Mouse (Mus musculus) adrenal gland, postnatal 14 days (tissue): Measurements from ENCODE around the gene Abcd4. TPM values are rescaled to one million over a fixed set of nuclear protein-coding genes. Genes with fewer than 3 reads are reported as not detected.

ENCODE experiments used
- DNase-seq: peaks from one replicate; pipeline ENCODE4 v3.0.0; 2021; ENCODE audit warnings: mixed read lengths
- long read RNA-seq, 2 experiments: library from polyadenylated mRNA; stranded (forward); transcript quantifications; one replicate each; pipeline ENCODE4 v2.0.0; 2021
- total RNA-seq: library from RNA; stranded (reverse); gene quantifications from 2 replicates; pipeline ENCODE4 v1.2.3, GENCODE M21; 2021

Gene Abcd4
- 10.7 and 13.2 TPM in 2 replicates for total RNA-seq
- long read RNA-seq, experiment 1, transcript Abcd4-201 (19 exons, 2,309 nt) = major isoform, 6 of 18 reads
- long read RNA-seq, experiment 1, partial matches to known transcripts = 3 of 18 reads
- long read RNA-seq, experiment 1, other reads (novel, unspliced or antisense) = 9 of 18 reads
- long read RNA-seq, experiment 2, partial matches to known transcripts = 1 of 12 reads
- long read RNA-seq, experiment 2, other reads (novel, unspliced or antisense) = 8 of 12 reads

GRCm38 (mm10) chr12:84616977-84617630 lies at the start of gene Abcd4:
Gene Abcd4, minus strand, starts transcription at chr12:84617413.
- peak; percentile 96 for DNase-seq

GRCm38 (mm10) chr12:84653912-84654311 lies 36.7 kb upstream of the Abcd4 start:
- DNase-seq = peak; percentile 73

- DNase-seq = peak; percentile 50
Measured at GRCm38 (mm10) chr12:84650234-84650633, 33.0 kb upstream of the Abcd4 start.

- no peak for DNase-seq
Measured at GRCm38 (mm10) chr12:84640654-84641053, 23.4 kb upstream of the Abcd4 start, which contains the start of gene Vrtn. Gene Vrtn, plus strand, starts transcription at chr12:84641019.

GRCm38 (mm10) chr12:84640253-84640652 lies 23.0 kb upstream of the Abcd4 start:
- no peak for DNase-seq

- DNase-seq = no peak
Measured at GRCm38 (mm10) chr12:84631867-84632266, 14.7 kb upstream of the Abcd4 start.

GRCm38 (mm10) chr12:84625116-84625515 lies 7.9 kb upstream of the Abcd4 start:
- no peak for DNase-seq

GRCm38 (mm10) chr12:84624601-84625000 lies 7.4 kb upstream of the Abcd4 start:
- DNase-seq = no peak

- no peak for DNase-seq
Measured at GRCm38 (mm10) chr12:84620975-84621374, 3.8 kb upstream of the Abcd4 start.

GRCm38 (mm10) chr12:84617663-84618062 lies 450 bp upstream of the Abcd4 start:
- DNase-seq = peak; percentile 26

- peak; percentile 70 for DNase-seq
Measured at GRCm38 (mm10) chr12:84614524-84614923, 2.7 kb downstream of the Abcd4 start.

- no peak for DNase-seq
Measured at GRCm38 (mm10) chr12:84614001-84614400, 3.2 kb downstream of the Abcd4 start.

GRCm38 (mm10) chr12:84612518-84612917 lies 4.7 kb downstream of the Abcd4 start:
- no peak for DNase-seq

GRCm38 (mm10) chr12:84611718-84612117 lies 5.5 kb downstream of the Abcd4 start:
- no peak for DNase-seq

GRCm38 (mm10) chr12:84605860-84606259 lies 11.4 kb downstream of the Abcd4 start:
- DNase-seq = peak; percentile 36

GRCm38 (mm10) chr12:84604001-84604400 lies 13.2 kb downstream of the Abcd4 start:
- DNase-seq = no peak

- no peak for DNase-seq
Measured at GRCm38 (mm10) chr12:84598324-84598723, 18.9 kb downstream of the Abcd4 start.

GRCm38 (mm10) chr12:84589825-84590761 lies 27.1 kb downstream of the Abcd4 start:
- DNase-seq = peak; percentile 96

GRCm38 (mm10) chr12:84581285-84581684 lies 35.9 kb downstream of the Abcd4 start:
- no peak for DNase-seq

GRCm38 (mm10) chr12:84578440-84578770 lies 38.8 kb downstream of the Abcd4 start:
- peak; percentile 70 for DNase-seq

GRCm38 (mm10) chr12:84577768-84578439 lies 39.3 kb downstream of the Abcd4 start:
- DNase-seq = no peak

- DNase-seq = no peak
Measured at GRCm38 (mm10) chr12:84573094-84573493, 44.1 kb downstream of the Abcd4 start.
